Mouse (Mus musculus) layer of hippocampus, adult 11-12 months (tissue): ENCODE measurements at regions not wholly inside any gene's neighbourhood (a gene's known extent, or its start where the extent isn't known, plus 50 kb on each side); places are given as distances from the start of the nearest gene placed in this dataset.
A peak's percentile ranks its signal among the peaks of the same experiment; 100 is the strongest.

Experiments used
- DNase-seq: peaks from one replicate; pipeline ENCODE4 v3.0.0; 2022; ENCODE audit warnings: low spot score

- DNase-seq: no peak
These were observed 526.5 kb downstream of the Epha5 start for GRCm38 (mm10) chr5:83890619-83891185.

DNA sequence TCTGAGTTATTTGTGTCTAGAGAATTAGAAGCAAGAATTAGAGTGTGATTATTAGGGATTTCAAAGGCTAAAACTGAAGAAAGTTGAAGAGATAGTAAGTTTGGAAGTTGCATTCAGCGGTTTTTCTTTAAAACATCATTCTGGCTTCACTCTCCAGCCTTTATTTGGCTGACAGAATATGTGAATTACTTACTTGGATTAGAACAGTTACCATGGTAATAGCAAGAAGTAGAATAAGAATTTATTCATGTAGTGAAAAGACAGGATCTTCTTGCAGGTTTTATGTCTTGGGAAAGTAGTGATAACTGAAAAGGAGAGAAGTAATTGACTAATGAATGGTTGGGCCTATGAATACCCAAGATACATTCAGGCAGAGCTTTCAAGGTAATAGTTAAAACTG lies 517.1 kb upstream of the Tecrl start:
- no peak for DNase-seq

GRCm38 (mm10) chr5:83868359-83868758 lies 513.4 kb upstream of the Tecrl start:
- DNase-seq: no peak

- DNase-seq: no peak
These were observed 506.7 kb upstream of the Tecrl start for GRCm38 (mm10) chr5:83861674-83862073.

DNA sequence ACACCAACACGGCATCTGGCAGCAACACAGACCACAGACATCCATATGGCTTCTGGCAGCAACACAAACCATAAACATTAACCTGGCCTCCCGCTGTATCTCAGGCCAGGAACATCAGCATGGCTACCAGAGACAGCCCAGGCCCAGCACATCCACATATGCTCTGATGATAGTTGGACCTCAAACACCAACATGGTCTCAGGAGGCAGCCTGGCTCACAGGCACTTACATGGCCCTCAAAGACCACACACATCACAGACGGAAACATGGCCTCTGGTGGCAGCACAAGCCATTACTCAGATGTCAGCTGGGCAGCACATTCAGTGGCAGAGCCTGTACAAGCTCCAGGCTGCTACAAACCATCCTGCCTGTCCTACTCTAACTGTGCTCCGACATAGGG lies 497.0 kb upstream of the Tecrl start:
- DNase-seq: no peak

DNA sequence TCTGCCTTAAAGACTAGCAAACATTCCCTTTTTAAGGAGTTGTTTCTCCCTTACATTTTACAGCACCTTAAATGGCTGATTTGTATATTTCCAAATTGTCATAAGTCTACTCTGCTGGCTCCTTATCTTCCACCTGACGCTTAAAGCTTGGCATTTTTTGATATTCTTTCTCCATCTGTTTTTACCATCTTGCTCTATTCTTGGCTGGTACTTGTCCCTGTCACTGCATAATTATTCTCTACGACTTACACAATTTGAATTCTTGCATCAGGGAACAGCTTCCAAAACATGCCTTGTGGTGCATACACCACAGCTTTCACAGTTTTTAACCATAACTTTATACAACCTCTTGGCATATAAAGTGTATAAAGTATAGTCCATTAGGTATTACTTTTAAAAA lies 471.6 kb upstream of the Tecrl start:
- no peak for DNase-seq

- no peak for DNase-seq
These were observed 470.0 kb upstream of the Tecrl start for GRCm38 (mm10) chr5:83824838-83825466.

- DNase-seq: no peak
These were observed 456.3 kb upstream of the Tecrl start for GRCm38 (mm10) chr5:83811309-83811708.

GRCm38 (mm10) chr5:83800028-83800427 lies 445.0 kb upstream of the Tecrl start:
- DNase-seq: no peak

- no peak for DNase-seq
These were observed 425.4 kb upstream of the Tecrl start for GRCm38 (mm10) chr5:83780419-83780818.

GRCm38 (mm10) chr5:83778310-83778972 lies 423.4 kb upstream of the Tecrl start:
- peak; percentile 14 for DNase-seq

- no peak for DNase-seq
These were observed 386.9 kb upstream of the Tecrl start for GRCm38 (mm10) chr5:83741913-83742312.

DNA sequence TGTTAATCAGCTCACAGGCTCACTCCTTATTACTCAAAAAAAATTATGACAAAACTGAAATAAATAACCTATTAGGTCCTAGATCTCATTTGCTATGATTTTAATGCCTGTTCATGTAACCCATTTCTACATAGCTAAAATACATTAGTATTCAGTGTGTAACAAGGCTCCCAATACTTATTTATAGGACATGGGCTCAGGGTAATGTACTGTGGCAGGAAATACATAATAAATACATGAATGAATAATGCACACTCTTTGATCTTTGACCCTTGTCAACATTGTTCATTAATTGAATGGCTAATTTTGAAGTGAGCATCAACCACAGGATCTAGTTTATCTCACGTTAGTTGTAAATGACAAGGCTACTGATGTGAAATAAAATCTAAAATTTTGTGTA lies 340.4 kb upstream of the Tecrl start:
- DNase-seq: no peak

GRCm38 (mm10) chr5:83692286-83692685 lies 337.3 kb upstream of the Tecrl start:
- DNase-seq: no peak

- peak; percentile 4 for DNase-seq
These were observed 323.4 kb upstream of the Tecrl start for GRCm38 (mm10) chr5:83678373-83678772.

DNA sequence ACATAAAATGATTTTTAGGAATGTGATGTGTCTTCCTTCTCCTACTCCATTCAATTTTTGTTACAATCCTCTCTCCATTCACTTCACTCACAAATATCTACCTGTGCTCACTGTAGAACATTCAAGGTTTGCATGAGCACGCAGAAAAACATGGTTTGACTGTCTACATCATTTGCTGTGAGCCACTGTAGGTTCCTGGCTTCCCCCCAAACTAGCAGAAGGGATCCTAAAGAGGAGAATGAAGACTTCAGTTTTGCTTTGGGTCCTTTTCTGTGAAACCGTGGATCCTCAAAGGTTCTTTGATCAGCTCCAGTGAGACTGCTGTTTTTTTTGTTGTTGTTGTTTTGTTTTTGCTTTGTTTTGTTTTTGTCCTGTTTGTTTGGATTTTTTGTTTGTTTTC lies 304.1 kb upstream of the Tecrl start:
- DNase-seq: no peak

DNA sequence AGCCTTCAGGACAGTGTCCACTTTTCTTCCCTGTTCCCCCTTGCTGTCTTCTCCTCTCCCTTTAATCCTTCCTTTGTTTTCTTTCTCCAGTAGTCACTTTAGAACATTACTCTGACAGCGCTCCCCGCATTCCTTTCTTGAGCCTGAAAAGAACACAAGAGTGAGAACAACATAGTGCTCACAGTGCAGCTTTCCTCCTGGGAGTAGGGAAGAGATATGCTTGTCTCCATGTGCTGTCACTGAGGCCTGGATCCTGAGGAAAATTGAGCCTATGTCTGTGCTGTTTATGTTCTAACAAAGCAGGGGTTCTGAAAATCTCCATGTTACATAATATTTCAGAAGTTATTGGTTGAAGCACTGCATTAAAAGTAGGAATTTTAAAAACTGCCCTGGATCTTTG lies 296.3 kb upstream of the Tecrl start:
- no peak for DNase-seq

DNA sequence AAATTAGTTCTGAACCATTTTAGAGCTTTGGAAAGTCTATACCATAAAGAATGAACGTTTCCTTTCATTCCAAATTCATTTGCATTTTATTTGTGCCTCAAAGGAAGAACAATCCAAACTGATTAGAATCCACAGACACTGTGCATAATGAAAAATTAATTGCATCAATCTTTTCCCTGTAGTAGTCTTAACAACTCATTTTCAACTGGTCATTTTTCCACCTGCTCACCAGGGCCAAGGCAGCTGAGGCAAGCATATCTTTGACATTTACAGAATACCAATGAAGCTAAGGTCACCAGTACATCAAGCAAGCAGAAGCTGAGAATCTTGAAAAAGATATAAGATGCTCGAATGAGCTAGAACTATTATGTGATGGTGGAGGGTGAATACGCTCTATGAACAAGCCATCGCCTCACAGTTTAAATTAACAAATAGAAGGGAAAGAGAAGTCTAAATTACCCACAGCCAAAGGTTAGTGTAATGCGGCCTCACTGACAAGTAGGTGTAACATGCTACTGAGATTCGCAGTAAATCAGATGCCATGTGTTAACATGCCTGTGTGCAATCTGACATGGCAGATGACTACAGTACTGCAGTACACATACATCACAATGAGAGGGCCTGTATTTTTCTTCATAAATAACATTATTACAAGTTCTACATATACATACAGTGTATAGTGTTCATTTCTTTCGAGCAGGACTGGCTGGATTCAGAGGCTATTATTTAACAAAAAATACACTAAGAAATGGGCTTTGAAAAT lies 267.8 kb upstream of the Tecrl start:
- no peak for DNase-seq

- DNase-seq: no peak
These were observed 255.8 kb upstream of the Tecrl start for GRCm38 (mm10) chr5:83610777-83611176.

- no peak for DNase-seq
These were observed 238.3 kb upstream of the Tecrl start for GRCm38 (mm10) chr5:83593289-83593610.

DNA sequence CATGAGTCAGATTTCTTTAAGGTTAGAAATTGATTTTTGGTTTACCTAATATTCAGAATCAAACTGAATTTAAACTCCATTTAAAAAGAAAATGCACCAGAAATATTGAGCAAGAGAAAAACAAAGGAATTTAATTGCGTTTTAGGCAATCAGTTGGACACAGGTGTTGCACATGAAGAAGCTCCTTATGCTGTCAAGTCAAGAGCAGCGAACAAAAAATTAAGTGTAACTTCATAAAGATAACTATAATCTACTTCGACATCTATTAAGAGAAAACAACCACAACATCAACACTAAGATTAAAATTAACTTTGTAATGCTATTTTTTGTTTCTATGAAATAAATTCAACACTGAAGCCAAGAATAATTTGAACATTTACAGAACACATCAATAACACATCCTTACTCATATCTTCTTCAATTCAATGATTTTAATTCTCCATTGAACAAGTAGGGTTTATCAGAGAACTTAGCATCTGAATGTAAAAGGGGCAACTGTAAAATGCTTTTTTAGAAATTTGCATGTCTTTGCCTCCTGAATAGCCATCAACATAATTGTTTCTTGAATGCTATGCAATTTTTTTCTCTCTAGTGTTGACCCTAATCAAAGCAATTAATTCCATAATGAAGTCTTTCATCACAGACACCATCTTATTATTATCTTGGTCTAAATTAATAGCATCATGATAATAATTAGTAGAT lies 237.7 kb upstream of the Tecrl start:
- DNase-seq: no peak
